In the genomic region with DNA sequence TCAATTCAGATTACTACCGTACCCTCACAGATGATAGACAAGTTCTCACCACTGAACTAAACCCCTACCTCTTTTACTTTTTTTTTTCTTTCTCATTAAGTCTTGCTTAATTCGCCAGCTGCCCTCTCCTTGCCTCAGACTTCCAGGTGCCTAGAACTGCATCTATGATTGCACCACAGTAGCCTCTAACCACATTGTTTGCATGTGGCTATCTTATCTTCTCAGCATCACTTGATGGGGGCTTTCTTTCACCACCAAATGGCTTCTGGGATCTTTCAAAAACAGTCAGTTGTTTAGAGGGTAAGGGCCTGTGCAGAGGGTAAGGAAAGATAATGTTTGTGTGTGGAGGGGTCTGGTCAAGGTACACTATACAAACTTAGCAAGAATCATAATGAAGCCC, we compare ENCODE assay signal across 31 mouse cellular contexts.
DNase-seq lines count a peak whose midpoint lies in the region; ATAC-seq and TF ChIP-seq lines count a peak whose summit lies in the region.
"Had no signal": no experiment of that assay in that cellular context is flagged by ENCODE, and none has a peak within 500 bp of the region (broad histone marks: within the 10 kb centered on the region; RNA-seq: fewer than 3 reads in every experiment).

No protein-coding gene starts in this region.

- no peak overlapping the region for H3K27ac ChIP-seq in MEL (ENCODE audit: control insufficient read depth, low read depth, low read length)
- no peak overlapping the region for H3K27ac ChIP-seq in hindbrain, embryonic 14.5 days
- H3K27ac ChIP-seq: embryonic facial prominence, embryonic 10.5 days; embryonic facial prominence, embryonic 15.5 days; forebrain, embryonic 13.5 days; heart, embryonic 13.5 days; hindbrain, postnatal 0 days; intestine, embryonic 15.5 days; limb, embryonic 13.5 days; liver, embryonic 15.5 days; neural tube, embryonic 15.5 days; stomach, embryonic 15.5 days had no signal

- peak; percentile 35 to 80 for ATAC-seq in hematopoietic stem cell, adult 5-6 weeks (replicated peaks in 1 of 2; ENCODE audit: insufficient read depth in 1 of 2, low FRiP score in 2 of 2, low TSS enrichment in 1 of 2, low read depth in 1 of 2, poor library complexity in 2 of 2, severe bottlenecking in 2 of 2)
- no peak for ATAC-seq in hindbrain, embryonic 14.5 days (ENCODE audit: low FRiP score)
- ATAC-seq: activated CD4-positive, CD25-positive, alpha-beta regulatory T cell, adult 4 months; forebrain, embryonic 13.5 days; hindbrain, postnatal 0 days; intestine, embryonic 15.5 days had no signal

- H3K4me1 ChIP-seq in MEL (ENCODE audit: control insufficient read depth in 1 of 2, insufficient read depth in 2 of 2, low read length in 2 of 2) = peaks cover 0 to 3% of the 10 kb centered on the region in 2 experiments; a peak in 3 of 4 replicates
- H3K4me1 ChIP-seq in hindbrain, embryonic 14.5 days (replicated peaks; ENCODE audit: control insufficient read depth, insufficient read depth, low read length) = no peaks in the 10 kb centered on the region
- H3K4me1 ChIP-seq: embryonic facial prominence, embryonic 10.5 days; embryonic facial prominence, embryonic 15.5 days; forebrain, embryonic 13.5 days; heart, embryonic 13.5 days; intestine, embryonic 15.5 days; limb, embryonic 13.5 days; liver, embryonic 15.5 days; neural tube, embryonic 15.5 days; stomach, embryonic 15.5 days had no signal

- no peak for TF ChIP-seq RAD21 in MEL (IDR thresholded peaks at IDR 0.05; ENCODE audit: low read depth, low read length)

- H3K9me3 ChIP-seq in MEL (replicated peaks; ENCODE audit: insufficient read depth, low read length) = no peaks in the 10 kb centered on the region
- no peaks in the 10 kb centered on the region for H3K9me3 ChIP-seq in hindbrain, embryonic 14.5 days (ENCODE audit: control insufficient read depth, low read length)
- H3K9me3 ChIP-seq: embryonic facial prominence, embryonic 10.5 days; embryonic facial prominence, embryonic 15.5 days; forebrain, embryonic 13.5 days; heart, embryonic 13.5 days; intestine, embryonic 15.5 days; limb, embryonic 13.5 days; liver, embryonic 15.5 days; neural tube, embryonic 15.5 days; stomach, embryonic 15.5 days had no signal

- no peak for TF ChIP-seq CTCF in MEL (IDR thresholded peaks at IDR 0.05 in 2 of 3, conservative IDR thresholded peaks at IDR 0.05 in 1 of 3; ENCODE audit: control insufficient read depth in 1 of 3, insufficient read depth in 1 of 3, low read depth in 2 of 3, low read length in 3 of 3, poor library complexity in 1 of 3, severe bottlenecking in 1 of 3)

- TF ChIP-seq POLR2A in MEL (IDR thresholded peaks at IDR 0.05; ENCODE audit: control insufficient read depth in 1 of 2, insufficient read depth in 1 of 2, low read depth in 1 of 2, low read length in 2 of 2, poor library complexity in 1 of 2) = no peak

- H3K79me2 ChIP-seq in MEL (ENCODE audit: control insufficient read depth, insufficient read depth, low read length, poor library complexity) = no peaks in the 10 kb centered on the region

- peak in 1 of 2 experiments; percentile 42; a peak in 2 of 4 replicates for TF ChIP-seq EP300 in MEL (IDR thresholded peaks at IDR 0.05; ENCODE audit: low read depth in 1 of 2, low read length in 2 of 2)

- H3K27me3 ChIP-seq in MEL (ENCODE audit: control insufficient read depth in 1 of 2, insufficient read depth in 2 of 2, low read length in 2 of 2) = peaks cover 0 to 5% of the 10 kb centered on the region in 2 experiments; a peak in 3 of 4 replicates
- H3K27me3 ChIP-seq in hindbrain, embryonic 14.5 days (ENCODE audit: control insufficient read depth, insufficient read depth, low read length) = no peaks in the 10 kb centered on the region
- H3K27me3 ChIP-seq: embryonic facial prominence, embryonic 15.5 days; forebrain, embryonic 13.5 days; heart, embryonic 13.5 days; intestine, embryonic 15.5 days; limb, embryonic 13.5 days; liver, embryonic 15.5 days; neural tube, embryonic 15.5 days; stomach, embryonic 15.5 days had no signal

- WGBS in hindbrain, embryonic 14.5 days = 63% methylated on average over 2 of the region's 2 CpGs

- no peak overlapping the region for H3K4me3 ChIP-seq in MEL (ENCODE audit: control insufficient read depth in 1 of 2, insufficient read depth in 1 of 2, low read depth in 2 of 2, low read length in 2 of 2)
- no peak overlapping the region for H3K4me3 ChIP-seq in hindbrain, embryonic 14.5 days (replicated peaks; ENCODE audit: low read length)
- H3K4me3 ChIP-seq: embryonic facial prominence, embryonic 10.5 days; embryonic facial prominence, embryonic 15.5 days; forebrain, embryonic 13.5 days; heart, embryonic 13.5 days; intestine, embryonic 15.5 days; limb, embryonic 13.5 days; liver, embryonic 15.5 days; neural tube, embryonic 15.5 days; stomach, embryonic 15.5 days had no signal

- peak; percentile 4 for DNase-seq in thymus, postnatal 0 days (ENCODE audit: low spot score)
- DNase-seq in thymus, postnatal 36 days = no peak
- no peak for DNase-seq in MEL (ENCODE audit: low read depth, low spot score)
- DNase-seq in hindbrain, embryonic 14.5 days (ENCODE audit: low spot score) = no peak
- DNase-seq in embryo, embryonic 9.5 days (ENCODE audit: extremely low spot score) = no peak
- DNase-seq in adrenal gland, adult (ENCODE audit: inconsistent age in 2 of 2, low spot score in 1 of 2) = no peak
- DNase-seq: adrenal gland, postnatal 14 days; B cell, adult 2 months; cerebellum, adult 11-12 months; cerebellum, adult 9-11 months; gastrocnemius, postnatal 25 days; heart, adult 18-20 months; heart, postnatal 10 days; kidney, adult 2 months; kidney, postnatal 4 days; lung, postnatal 36 days; midbrain, embryonic 14.5 days; right cerebral cortex, postnatal 25 days; thymus, postnatal 14 days had no signal

- H3K36me3 ChIP-seq in MEL (ENCODE audit: control insufficient read depth in 1 of 2, insufficient read depth in 2 of 2, low read length in 2 of 2) = peaks cover 0 to 4% of the 10 kb centered on the region in 2 experiments; a peak in 2 of 4 replicates
- no peaks in the 10 kb centered on the region for H3K36me3 ChIP-seq in hindbrain, embryonic 14.5 days (replicated peaks; ENCODE audit: control insufficient read depth, insufficient read depth)
- H3K36me3 ChIP-seq: embryonic facial prominence, embryonic 10.5 days; embryonic facial prominence, embryonic 15.5 days; heart, embryonic 13.5 days; intestine, embryonic 15.5 days; limb, embryonic 13.5 days; liver, embryonic 15.5 days; neural tube, embryonic 15.5 days; stomach, embryonic 15.5 days had no signal

- H3K9ac ChIP-seq in MEL (ENCODE audit: control insufficient read depth, low read depth, low read length, poor library complexity, severe bottlenecking) = no peak overlapping the region
- no peak overlapping the region for H3K9ac ChIP-seq in hindbrain, embryonic 14.5 days
- H3K9ac ChIP-seq: embryonic facial prominence, embryonic 15.5 days; forebrain, embryonic 13.5 days; heart, embryonic 13.5 days; intestine, embryonic 15.5 days; limb, embryonic 13.5 days; liver, embryonic 15.5 days; neural tube, embryonic 15.5 days; stomach, embryonic 15.5 days had no signal

- H3K4me2 ChIP-seq in hindbrain, embryonic 14.5 days (replicated peaks) = no peak overlapping the region
- H3K4me2 ChIP-seq: embryonic facial prominence, embryonic 15.5 days; forebrain, embryonic 13.5 days; heart, embryonic 13.5 days; intestine, embryonic 15.5 days; limb, embryonic 13.5 days; liver, embryonic 15.5 days; neural tube, embryonic 15.5 days; stomach, embryonic 15.5 days had no signal

TF ChIP-seq in MEL, 35 proteins besides CTCF, POLR2A, EP300 and RAD21:
- TF ChIP-seq GATA1 (IDR thresholded peaks at IDR 0.05; ENCODE audit: low read depth, low read length) = peak; percentile 47
- TF ChIP-seq MAX (IDR thresholded peaks at IDR 0.05; ENCODE audit: low read length) = no peak
- no peak for TF ChIP-seq NRF1 (IDR thresholded peaks at IDR 0.05; ENCODE audit: insufficient read depth, low read depth, low read length, poor library complexity, severe bottlenecking)
